Mouse (Mus musculus): Measurements from ENCODE around the gene H2afv.

DNA sequence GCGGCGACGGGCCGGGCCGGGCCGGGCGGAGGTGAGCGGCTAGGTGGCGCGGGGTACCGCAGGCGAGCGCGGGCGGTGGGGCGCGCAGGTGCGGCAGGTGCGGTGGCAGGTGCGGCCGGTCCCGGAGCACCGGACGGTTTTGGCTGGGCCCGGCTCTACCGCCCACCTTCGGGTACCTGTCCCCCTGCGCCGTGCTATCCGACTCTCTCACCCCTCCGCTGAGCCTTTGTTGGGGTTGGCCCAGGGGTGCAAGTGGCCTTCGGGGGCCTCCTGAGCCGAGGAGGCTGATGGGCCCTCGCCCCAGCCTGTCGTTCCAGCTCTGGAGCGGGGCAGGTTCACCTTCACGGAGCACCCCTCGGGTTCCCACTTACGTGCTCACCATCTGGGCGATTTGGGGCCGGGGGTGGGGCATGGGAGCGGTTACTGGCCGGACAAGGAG lies 54.7 kb downstream of the H2afv start:
- TF ChIP-seq ZKSCAN1 (IDR thresholded peaks at IDR 0.05; ENCODE audit: borderline replicate concordance, low read depth, low read length) (no peak), CTCF (conservative IDR thresholded peaks at IDR 0.05 in 1 of 2, IDR thresholded peaks at IDR 0.05 in 1 of 2; ENCODE audit: low read depth in 2 of 2, low read length in 2 of 2) (no peak), USF2 (conservative IDR thresholded peaks at IDR 0.05; ENCODE audit: low read depth, low read length) (no peak), POLR2A (IDR thresholded peaks at IDR 0.05; ENCODE audit: low read depth, low read length) (no peak), RAD21 (IDR thresholded peaks at IDR 0.05; ENCODE audit: low read depth, low read length) (no peak), ETS1 (conservative IDR thresholded peaks at IDR 0.05; ENCODE audit: low read depth, low read length) (no peak), POLR2AphosphoS2 (IDR thresholded peaks at IDR 0.05; ENCODE audit: low read depth, low read length) (no peak), TCF12 (IDR thresholded peaks at IDR 0.05; ENCODE audit: low read depth, low read length) (no peak), MAX (IDR thresholded peaks at IDR 0.05; ENCODE audit: low read length) (peak; percentile 48; the same call in 1 of the 2 replicates), USF1 (IDR thresholded peaks at IDR 0.05; ENCODE audit: low read depth, low read length) (no peak), NELFE (IDR thresholded peaks at IDR 0.05; ENCODE audit: low read depth, low read length) (0 out of 2 replicates have a peak, but pooled peaks have one; percentile 4), MXI1 (IDR thresholded peaks at IDR 0.05; ENCODE audit: low read depth, low read length) (no peak; the same call in 1 of the 2 replicates), MAFK (IDR thresholded peaks at IDR 0.05; ENCODE audit: insufficient replicate concordance, low read length) (no peak), MYC (IDR thresholded peaks at IDR 0.05; ENCODE audit: low read depth, low read length) (no peak)

Data from CH12.LX (cell line).